Mouse (Mus musculus) cerebellum, postnatal 4 days (tissue): ENCODE measurements at regions not wholly inside any gene's neighbourhood (a gene's known extent, or its start where the extent isn't known, plus 50 kb on each side); places are given as distances from the start of the nearest gene placed in this dataset.

Experiments used
- DNase-seq, 2 experiments: peaks; one replicate each; pipeline ENCODE4 v3.0.0; 2022; ENCODE audit warnings: low spot score in 2 of 2, mixed read lengths in 1 of 2

DNA sequence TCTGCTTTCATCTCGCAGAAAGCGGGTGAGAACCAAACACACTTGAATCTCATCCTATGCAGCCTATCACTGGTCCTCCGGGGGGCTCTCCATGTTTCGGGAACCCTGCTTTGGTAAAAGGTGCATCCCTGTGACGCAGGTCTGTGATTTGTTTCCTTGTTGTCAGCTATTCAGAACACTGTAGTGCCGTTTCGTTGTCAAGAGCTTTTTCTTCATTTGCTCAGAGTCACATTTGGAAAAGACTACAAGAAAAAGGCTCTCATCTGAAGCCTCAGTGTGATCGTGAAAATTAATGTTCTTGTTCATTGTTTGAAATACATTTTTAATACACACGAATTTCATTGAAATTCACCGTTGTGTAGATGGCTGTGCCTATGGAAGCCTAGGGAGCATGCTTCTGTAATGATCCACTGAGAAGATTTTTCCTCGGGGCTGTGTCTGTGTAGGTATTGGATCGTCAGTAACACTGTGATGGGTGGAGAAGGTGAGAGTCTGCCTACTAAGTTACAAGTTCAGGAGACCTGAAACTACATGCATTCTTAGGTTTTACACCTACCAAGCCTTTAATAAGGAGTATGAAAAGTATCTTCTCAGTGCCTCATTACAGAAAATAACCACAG lies 112.0 kb upstream of the Paqr3 start:
- DNase-seq: no peak

DNA sequence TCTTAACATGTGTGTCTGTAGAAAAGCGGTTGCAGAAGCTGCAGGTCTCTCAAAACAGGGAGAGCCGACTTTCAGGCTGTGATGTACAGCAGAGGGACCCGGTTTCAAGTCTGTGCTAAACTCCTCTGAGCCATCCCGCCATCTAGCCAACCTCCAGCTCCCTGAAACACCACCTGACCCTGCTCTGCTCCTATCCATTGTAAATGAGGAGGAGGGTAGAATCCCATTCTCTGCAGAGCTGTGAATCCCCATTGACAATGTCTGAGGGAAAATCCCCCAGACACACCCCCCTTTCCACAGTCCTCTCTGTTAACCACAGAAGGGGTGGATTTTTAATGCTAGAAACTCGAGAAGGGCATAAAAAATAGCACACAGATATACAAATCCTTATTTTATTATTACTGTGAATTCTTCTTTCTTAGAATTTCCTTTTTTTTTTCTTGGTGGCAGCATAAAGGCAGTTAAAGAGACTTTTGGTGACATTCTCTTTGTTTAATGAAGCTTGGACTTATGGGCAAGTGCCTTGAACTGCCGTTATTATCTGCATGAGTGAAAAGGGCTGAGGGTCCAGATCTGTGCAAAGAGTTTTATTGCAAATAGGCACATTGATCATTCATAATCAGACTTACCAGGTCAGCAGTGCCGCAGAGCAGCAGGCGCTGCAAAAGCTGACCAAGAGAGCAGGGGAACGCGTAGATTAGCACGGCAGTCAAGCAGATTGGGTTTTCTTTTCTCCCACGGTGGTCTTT lies 111.3 kb upstream of the Paqr3 start:
- DNase-seq: no peak

DNA sequence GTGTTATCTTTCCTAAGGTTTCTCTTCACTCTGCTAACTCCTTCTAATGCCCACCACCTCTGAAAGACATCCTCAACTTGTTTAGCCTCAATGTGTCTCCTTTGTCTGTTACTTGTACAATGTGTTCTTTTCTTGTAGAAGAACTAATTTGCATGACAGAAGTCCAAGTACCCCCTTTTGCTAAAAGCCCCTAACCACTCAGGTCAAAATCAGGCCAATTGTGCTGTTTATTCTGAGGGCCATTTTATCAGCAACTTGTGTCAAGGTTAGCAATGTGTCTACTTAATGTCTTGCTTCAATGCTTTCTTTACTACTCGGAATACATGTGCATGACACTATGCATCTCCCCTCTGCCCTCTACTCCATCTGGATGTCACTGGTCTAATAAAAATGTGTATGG lies 107.3 kb upstream of the Paqr3 start:
- DNase-seq: no peak

DNA sequence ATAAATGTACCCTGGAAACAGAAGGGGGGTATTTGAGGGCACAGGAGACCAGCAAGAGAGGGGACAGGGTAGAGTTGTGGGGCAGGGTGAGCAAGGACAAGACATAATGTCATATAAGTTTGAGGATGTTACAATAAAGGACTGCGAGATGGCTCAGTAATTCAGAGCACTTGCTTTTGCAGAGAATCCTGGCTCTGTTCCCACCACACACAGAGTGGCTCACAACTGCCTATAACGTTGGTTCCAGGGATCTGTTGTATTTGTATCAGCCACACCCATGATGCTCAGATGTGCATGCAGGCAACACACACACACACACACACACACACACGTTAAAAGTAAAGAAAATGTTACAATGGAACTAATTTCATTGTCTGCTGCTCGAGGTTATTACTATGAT lies 94.2 kb upstream of the Paqr3 start:
- no peak for DNase-seq

DNA sequence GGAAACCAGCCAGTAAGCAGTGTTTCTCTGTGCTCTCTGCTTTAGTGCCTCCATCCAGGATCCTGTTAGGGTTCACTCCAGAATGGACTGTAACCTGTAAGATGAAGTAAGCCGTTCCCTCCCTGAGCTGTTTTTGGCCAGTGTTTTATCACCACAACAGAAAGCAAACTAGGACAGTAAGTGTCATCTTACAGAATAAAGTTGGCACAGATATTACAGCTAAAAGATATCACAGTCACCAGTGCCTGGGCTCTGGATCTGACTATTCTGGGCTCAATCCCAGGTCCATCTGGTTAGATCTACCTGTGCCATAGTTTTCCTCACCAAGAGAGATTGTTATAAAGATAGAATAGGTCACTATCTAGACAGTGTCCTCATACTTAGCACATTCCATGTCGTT lies 92.9 kb upstream of the Paqr3 start:
- DNase-seq: no peak

DNA sequence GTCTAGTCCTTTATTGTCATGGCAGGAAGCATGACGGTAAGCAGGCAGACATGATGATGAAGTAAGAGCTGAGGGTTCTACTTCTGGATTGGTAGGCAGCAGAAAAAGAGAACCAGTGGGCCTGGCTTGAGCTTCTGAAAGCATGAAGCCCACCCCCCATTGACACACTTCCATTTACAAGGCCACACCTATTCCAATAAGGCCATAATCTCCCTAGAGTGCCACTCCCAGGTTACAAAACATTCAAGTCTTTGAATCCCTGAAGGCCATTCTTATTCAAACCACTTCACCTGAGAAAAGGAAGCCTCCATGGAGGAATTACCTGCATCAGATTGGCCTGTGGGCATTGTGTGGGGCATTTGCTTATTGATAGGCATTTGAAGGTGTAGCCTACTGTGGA lies 92.2 kb upstream of the Paqr3 start:
- no peak for DNase-seq

DNA sequence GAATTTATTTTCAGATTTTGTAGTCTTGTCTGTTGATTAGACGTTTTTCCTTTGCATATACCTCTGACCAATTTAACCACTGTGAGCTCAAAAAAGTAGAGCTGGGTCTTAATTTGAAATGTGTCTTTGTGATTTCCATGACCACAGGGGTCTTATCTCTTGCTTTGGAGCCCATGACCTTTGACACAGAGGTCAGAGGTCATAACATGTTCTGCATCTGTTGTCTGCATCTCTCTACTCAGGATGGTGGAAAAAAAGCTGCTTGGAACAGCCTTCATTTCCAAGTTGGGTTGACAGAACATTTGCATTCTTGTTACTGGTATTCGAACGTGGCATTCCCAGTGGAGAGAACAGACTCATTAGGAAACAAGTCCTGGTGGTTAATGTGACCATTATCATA lies 91.2 kb upstream of the Paqr3 start:
- no peak for DNase-seq

DNA sequence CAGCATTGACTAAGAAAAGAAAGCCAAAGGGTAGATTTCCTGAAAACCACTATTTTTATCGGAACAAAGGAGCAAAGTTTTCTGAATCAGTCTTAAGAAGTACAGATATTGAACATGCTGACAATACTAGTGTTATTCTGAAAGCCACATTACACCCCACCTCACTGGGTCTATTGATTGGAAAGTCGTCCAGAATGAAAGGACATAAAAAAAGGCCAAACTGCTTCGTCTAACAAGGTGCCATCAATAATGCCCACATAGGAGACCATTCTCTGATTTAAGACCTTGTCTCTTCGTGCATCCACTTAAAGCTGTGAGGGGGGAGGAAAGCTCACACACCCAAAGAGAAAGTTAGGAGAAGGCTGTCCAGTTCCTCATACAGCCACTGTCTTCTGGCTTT lies 89.3 kb upstream of the Paqr3 start:
- DNase-seq: no peak

DNA sequence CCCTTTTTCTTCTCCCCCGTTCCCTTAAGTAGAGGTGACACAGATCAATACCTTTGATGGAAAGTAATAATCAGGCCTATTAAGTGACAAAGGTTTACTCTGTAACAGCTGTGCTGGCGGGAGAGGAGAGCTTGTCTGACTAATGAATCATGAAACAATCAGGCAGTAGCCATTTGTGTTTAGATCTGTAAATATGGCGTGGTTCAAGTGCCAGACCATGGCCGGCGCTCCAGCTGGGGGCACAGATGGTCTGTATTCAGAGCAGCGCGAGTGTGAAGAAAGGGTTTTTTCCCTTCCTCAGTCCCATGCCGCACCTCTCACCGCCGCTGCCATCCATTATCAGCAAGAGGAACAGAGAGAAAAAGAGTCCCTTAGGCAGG lies 83.9 kb upstream of the Paqr3 start:
- DNase-seq: peak; percentile 30 to 73

DNA sequence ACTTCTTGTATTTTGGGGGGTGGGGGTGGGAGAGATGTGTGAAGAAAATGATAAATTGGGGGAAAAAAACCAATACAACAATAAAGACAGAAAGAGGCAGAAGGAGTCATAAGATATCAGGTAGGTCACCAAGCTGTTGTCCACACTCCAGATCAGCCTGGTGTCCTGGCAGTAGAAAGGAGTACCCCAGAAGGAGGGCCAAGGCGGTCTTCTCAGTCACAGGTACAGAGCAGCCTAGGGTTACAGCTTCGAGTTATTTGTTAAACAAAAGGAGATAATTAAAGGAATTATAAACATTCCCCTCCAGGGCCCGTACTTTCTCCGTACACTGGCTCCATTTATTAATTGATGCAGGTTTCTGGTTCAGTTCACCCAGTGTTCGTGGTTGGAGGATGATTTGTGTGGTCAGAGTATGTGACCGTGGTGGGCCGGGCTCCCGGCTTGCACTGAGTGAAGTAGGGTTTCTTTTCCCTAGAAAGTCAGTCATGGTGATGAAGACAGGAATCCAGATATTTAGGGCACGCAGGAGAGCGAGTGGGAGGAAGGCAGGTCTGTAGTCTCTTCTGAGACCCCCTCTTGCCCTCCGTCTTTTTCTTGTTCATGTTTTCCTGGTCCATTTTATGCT lies 83.4 kb upstream of the Paqr3 start:
- peak in 1 of 2 experiments; percentile 17 for DNase-seq

DNA sequence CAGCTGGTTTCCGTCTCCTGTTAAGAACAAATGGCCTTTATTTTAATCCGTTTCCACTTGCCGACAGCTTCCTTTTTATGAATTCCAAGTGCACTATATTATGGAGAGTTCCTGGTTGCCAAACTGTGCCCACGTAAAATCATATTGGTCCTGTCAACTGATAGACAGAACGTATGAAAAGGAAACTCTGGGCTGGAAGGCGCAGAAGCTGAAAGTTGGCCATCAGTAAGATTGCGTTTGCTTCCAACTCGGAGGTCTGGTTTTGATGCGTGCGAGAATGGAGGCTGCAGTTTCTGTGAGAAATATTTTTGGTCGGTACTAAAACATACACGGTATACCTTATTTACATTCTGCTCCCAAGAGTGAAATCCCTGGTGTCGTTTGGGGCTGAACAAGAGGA lies 81.3 kb upstream of the Paqr3 start:
- no peak for DNase-seq

DNA sequence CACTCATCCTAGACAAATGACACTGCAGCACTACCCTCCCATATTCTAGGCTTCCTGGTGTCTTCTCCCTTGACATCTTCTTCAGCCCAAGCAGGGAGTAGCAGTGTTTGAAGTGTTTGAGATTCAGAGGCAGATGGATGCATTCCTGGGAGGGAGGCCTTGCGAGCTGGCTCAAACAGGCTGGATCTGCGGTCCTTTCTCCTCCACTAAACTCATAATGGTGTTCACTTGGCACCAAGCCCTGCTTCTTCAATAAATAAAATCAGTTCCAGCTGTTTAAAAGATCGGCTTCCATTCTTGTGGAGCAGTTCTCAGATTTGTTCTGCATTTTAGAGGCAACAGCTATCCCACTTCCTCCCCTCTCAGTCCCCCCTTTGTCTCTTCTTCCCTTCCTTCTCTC lies 79.3 kb upstream of the Paqr3 start:
- DNase-seq: no peak

DNA sequence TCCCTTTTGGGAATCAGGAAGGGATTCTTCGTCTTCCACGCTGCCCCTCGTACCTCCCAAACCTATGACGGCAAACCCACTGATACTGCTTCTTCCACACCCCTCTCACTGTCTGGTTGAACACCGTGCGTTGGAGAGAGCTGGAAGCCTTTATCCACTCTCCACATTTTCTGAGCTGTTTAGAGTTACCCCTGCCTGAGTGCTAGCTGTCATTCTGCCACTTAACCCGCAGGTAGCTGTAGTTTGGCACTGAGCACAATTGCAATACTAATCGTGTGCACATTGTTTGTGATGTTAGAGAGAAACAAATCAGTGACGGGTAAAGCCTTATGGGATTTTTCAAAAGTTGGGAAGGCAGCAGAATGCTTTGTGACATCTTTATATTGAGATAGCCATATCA lies 73.1 kb upstream of the Paqr3 start:
- no peak for DNase-seq

DNA sequence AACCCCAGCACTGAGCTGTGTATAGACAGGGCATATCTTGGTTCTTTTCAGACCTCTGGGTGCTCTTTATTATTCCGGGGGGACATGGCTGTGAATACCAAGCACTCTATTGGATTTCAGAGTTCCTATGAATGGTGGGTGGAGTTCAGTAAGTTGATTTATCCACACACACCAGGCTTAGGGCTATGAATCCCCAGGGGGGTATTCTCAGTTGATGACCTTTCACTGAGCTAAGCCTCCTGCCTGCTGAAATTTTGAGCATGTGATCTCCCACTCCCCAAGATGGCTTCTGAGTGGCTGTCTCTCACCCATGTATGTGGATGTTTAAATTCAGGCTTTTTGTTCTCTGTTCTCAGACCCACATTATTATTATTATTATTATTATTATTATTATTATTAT lies 69.9 kb upstream of the Paqr3 start:
- DNase-seq: no peak

DNA sequence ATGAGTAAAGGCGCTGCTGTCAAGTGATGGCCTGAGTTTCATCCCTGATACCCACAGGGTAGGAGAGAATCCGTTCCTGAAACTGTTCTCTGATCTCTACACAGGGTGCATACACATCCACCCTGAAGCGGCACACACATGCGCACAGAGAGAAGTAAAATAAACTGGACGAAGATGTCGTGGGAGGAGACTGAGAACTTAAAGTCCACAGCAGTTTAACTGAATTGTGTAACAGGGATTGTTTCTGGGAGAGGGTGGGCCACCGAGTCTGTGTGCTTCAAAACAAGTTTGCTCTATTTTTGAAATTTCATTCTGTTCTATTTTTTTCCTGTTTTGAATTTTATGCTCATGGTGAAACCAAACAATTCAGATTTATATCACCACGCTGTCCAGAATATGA lies 63.0 kb upstream of the Paqr3 start:
- no peak for DNase-seq

DNA sequence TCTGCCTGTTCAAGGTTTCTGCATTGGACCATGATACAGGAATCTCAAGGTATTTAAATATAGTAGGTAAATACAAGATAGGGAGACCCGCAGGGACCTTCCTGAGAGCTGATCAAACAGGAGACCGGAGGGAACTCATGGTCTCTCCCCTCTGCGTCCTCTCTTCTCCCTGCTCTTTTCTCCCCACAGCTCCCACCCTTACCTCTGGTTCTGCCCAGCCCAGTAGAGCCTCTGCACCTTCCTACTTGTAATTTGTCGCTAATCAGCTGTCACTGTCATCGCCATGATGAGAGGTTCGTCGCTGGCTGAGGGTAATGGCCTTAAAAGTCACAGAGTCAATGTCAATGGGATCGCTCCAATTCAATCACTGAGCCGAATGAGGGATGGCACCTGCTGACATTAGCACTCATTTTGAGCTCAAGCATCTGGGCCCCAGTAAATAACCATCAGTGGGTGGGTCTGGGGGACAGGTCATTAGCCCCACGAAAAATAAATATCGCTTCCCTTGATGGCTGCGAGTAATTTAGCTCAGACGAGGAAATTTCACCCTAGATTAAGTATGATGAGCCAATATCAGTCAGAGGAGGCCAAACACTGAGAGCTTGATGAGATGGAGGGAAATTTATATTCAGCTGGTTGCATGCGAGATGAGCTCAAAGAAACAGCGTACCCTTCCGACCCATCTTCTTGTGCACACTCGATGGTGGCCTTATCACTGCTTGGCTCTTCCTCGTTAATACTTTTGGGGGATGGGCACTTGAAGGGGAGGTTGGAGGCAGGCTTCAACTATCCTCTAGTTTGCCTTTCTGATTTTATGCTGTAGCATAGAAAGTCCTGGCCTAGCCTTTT lies 56.2 kb upstream of the Paqr3 start:
- DNase-seq: no peak

DNA sequence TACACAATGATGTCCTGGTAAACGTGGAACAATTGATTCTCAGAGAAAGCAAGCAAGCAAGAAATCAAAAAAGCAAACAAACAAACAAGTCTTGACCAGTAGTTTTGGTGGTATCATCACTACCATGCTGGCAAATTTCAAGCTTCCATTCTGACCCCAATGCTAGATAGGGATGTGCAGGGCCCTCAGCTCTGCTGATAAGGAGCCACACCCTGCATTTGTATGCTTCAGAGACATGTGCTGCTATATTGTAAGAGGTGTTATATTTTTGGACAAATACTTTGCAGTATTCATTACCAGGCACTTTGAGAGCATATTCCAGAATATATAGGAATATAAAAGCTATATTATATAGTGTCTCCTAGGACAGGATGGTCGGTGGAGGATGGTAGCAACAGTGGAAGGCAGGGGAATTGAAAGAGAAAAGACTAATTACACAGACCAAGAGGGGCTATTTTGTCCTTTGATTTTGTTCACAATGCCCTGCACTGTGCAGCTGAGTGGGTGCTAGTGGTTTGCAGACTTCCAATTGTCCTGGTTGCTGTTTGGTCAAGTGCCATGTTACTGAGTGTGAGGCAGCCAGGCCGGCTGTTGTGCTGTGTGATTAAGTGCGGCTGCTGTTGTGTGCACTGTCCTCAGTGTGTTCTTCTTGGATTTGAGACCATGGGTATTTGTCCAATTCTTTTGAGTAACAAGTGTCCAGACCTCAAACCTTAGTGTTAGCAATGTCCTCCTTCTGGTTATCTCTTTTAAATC lies 54.9 kb upstream of the Paqr3 start:
- DNase-seq: no peak
